Mouse (Mus musculus) liver, adult 2 months (tissue): ENCODE data around the gene Taar2.

Source experiments
- CTCF ChIP-seq: fragments of 200-500 bp; IDR thresholded peaks from 2 replicates; pipeline ENCODE4 v1.5.1; 2011; ENCODE audit warnings: low read depth, low read length, control low read depth
- POLR2A ChIP-seq: fragments of 200-500 bp; IDR thresholded peaks from 2 replicates; pipeline ENCODE4 v1.6.1; 2011; ENCODE audit warnings: low read length, control low read depth; ENCODE audit not compliant: insufficient read depth; ENCODE audit errors: extremely low read depth

GRCm38 (mm10) chr10:23922468-23922867, 15.9 kb upstream of the Taar2 start:
- TF ChIP-seq CTCF (no peak), POLR2A (no peak)
